Mouse (Mus musculus): Measurements from ENCODE around the gene Slc6a8.

The Slc6a8 gene

DNA sequence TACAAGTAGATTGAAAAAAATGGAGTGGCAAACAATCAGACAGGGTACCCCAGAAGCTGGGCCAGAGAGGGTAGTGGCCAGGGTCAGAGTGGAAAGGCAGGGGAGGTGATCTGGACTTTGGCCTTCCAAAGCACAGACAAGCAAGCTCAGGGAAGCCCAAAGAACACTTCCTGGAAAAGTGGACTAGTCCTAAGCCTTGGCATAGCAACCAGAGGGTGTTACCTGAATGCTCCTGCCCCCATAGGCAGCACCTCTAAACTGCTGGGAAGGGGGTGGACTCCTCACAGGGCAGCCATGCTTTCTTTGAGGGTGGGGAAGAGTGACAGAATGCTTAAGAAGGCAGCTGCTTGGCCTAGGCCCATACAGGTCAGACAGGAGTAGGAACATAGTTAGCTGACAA lies 12.0 kb downstream of the Slc6a8 start:
- DNase-seq (ENCODE audit: low spot score in 2 of 2), result no peak

DNA sequence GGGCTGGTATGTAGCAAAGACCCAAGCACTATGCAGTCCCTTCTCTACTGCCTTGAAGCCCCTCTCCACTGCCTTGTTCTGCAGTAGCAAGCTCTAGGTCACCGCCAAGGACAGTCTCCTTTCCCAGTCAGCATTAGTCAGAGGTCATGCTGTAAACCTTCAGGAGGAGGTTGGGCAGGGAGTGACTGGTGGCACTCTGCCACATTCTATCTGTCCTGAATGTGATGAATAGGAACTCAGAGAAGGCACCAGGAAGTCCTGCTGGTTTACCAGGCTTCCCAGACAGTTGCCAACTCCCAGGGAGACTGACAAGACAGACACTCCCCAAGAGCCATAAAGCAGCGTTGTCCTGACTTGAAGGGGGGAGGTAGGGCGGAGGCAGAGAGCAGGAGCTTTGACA lies 12.7 kb downstream of the Slc6a8 start:
- no peak for DNase-seq (ENCODE audit: low spot score in 2 of 2)

GRCm38 (mm10) chrX:73690917-73691629 lies 18.1 kb downstream of the Slc6a8 start:
- DNase-seq (ENCODE audit: low spot score in 2 of 2), result no peak

DNA sequence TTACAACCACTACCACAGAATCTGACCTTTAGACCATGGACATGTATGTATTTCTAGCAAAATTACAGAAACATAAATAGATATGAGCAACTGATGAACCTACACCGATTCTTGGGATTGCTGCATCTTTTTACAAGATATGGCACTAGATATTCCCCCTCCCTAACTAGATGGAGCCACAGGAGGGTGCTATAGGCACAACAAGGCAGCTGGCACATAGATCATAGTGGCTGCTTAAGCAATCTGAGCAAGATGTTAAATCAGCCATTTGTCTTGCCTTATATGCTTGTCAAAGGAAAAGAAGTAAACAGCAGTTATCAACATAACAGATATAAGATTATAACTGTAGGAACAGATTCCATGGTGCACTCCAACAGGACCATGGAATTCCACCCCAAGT lies 27.5 kb downstream of the Slc6a8 start:
- DNase-seq (ENCODE audit: low spot score in 2 of 2), result no peak

GRCm38 (mm10) chrX:73715476-73716108 lies 42.6 kb downstream of the Slc6a8 start:
- DNase-seq (ENCODE audit: low spot score in 2 of 2), result peak; percentile 17 to 19

DNA sequence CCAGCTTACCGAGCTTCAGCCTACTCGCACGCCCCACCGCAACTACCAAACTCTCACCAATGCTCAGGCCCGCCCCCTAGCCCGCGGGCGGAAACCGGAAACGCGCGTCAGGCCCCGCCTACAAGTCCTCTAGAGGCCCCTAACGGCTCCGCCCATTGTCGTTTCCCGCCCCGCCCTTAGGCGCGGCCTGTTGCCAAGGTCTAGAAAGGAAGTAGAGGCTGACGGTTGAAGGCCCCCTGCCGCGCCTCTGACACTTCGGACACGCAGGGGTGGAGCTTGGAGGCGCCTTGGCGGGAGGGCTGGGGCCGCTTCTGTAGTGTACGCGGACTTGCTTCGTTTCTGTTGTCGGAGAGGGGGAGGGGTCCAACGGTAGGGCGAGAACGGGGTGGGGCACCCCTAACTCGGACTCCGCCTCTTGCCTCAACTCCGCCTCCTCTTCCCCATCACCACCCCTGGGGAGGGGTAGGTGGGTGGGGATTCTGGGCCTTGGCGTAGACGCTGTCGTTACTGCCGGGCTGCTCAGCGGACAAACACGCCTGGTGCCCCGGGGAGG lies 43.2 kb downstream of the Slc6a8 start, which contains the start of the genes Bcap31 and Abcd1:
Gene Bcap31 (minus strand): TSS at position 67 of the 553 bp plus-strand sequence.
Gene Abcd1 (plus strand): TSS at position 489 of the 553 bp plus-strand sequence.
- DNase-seq (ENCODE audit: low spot score in 2 of 2), result peak; percentile 85 to 89

DNA sequence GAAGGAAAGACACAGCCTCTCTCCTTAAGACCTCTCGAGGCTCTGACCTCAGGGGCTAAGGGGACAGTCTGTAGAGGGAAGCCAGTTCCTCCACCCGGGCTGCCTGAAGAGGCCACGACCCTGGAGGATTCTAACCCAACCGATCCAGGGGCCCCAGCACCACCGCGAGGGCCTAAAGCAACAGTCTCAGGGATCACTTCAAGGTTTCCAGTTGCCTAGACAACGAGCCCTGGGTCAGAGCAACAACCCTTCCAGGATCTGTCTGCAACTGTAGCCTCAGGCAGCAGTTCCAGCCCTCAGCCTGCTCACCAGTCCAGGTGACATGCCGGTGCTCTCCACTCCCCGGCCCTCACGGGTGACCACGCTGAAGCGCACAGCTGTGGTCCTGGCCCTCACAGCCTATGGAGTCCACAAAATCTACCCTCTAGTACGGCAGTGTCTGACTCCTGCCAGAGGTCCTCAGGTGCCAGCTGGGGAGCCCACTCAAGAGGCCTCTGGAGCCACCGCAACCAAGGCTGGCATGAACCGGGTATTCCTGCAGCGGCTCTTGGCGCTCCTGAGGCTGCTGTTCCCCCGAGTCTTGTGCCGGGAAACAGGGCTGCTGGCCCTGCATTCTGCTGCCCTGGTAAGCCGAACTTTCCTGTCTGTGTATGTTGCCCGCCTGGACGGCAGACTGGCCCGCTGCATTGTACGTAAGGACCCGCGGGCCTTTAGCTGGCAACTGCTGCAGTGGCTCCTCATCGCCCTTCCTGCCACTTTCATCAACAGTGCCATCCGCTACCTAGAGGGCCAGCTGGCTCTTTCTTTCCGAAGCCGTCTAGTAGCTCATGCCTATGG lies 44.0 kb downstream of the Slc6a8 start:
- peak; percentile 12 to 17 for DNase-seq (ENCODE audit: low spot score in 2 of 2)

DNA sequence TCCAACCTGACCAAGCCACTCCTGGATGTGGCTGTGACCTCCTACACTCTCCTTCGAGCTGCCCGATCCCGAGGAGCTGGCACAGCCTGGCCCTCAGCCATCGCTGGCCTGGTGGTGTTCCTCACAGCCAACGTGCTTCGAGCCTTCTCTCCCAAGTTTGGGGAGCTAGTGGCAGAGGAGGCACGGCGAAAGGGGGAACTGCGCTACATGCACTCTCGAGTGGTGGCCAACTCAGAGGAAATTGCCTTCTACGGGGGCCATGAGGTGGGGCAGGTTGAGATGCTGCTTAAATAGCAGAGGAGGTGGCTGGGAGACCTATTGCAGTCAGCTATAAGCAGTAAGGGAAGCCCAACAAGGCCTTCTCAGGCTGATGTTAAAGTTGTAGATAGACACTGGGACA lies 44.7 kb downstream of the Slc6a8 start:
- no peak for DNase-seq (ENCODE audit: low spot score in 2 of 2)

DNA sequence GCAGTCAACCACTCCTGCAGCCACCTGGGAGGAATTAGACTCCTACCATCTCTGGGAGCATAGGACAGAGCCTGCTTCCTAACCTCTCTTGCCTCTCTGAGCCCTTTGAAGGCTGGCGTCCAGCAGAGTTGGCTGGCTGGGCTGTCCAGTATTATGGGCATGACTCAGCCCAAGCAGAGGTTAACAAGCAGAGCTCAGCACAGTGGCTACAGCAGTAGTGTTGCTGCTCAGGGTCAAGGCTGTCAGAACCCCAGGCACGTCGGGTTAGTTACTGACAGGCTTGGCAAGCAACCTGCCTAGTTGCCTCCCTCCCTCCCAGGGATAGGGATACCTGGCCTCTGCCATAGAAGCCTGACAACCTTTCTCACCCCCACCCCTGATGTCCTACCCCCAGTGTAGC lies 45.3 kb downstream of the Slc6a8 start:
- no peak for DNase-seq (ENCODE audit: low spot score in 2 of 2)

DNA sequence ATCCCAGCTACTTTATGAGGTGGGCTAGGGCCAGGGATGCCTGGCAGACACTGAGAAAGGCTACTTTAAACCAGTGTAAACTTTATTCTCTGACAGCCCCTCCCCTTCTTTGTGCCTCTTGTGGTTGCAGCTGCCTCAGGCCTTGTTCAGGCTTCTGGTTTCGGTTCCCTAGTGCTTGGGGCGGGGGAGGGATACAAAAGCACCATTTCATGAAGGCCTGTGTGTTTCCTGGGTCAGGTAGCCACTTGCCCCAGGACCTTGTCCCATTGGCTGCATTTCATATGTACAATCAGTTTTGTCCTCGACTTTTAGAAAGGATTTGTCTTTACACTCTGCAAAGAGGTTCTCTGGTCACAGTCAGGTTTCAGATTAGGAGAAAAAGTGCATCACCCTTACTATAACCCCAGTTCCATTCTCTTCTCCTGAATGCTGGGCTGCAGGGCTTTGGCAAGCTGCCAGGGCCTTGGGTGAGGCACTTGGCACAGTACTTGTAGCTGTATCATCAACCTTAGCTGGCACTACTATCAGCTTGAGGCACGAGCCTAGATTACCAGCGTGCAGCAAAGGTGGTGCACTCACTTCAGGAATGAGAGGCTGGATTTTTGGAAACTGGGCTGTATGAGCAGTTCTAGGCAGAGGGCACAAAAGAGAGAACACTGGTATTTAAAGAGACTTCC lies 45.9 kb downstream of the Slc6a8 start:
- no peak for DNase-seq (ENCODE audit: low spot score in 2 of 2)

- DNase-seq (ENCODE audit: low spot score in 2 of 2), result no peak
Observed at GRCm38 (mm10) chrX:73730908-73731307, 58.0 kb downstream of the Slc6a8 start.
